Mouse (Mus musculus): Measurements from ENCODE around the gene Ppih.

DNA sequence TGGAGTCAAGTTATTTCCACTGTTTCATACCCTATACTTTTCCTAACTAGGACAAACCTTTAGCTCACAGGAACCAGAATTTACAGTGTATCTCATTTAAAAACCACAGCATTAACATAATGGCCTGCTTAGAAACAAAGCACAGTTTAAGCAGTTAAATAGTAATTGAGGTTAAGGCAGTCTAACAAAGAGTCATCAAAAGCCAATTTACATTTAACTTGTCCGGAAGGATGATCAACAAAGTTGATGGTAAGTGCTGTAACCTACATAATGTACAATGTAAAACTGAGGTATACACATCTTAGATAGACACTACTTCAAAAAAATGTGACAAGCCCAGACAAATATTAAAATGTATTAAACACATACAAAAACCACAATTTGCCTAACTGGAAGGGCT, 28.4 kb downstream of the Ppih start:
- TF ChIP-seq CHD2 (IDR thresholded peaks at IDR 0.05; ENCODE audit: low read length) (no peak), EP300 (IDR thresholded peaks at IDR 0.05; ENCODE audit: low read depth in 1 of 2, low read length in 2 of 2) (no peak), MEF2A (IDR thresholded peaks at IDR 0.05; ENCODE audit: extremely low read depth, insufficient replicate concordance, low read depth, low read length, poor library complexity, severe bottlenecking) (no peak), POLR2AphosphoS2 (IDR thresholded peaks at IDR 0.05; ENCODE audit: low read length) (no peak)
